Comparison of ENCODE assay signal across 9 mouse cellular contexts in the genomic region with DNA sequence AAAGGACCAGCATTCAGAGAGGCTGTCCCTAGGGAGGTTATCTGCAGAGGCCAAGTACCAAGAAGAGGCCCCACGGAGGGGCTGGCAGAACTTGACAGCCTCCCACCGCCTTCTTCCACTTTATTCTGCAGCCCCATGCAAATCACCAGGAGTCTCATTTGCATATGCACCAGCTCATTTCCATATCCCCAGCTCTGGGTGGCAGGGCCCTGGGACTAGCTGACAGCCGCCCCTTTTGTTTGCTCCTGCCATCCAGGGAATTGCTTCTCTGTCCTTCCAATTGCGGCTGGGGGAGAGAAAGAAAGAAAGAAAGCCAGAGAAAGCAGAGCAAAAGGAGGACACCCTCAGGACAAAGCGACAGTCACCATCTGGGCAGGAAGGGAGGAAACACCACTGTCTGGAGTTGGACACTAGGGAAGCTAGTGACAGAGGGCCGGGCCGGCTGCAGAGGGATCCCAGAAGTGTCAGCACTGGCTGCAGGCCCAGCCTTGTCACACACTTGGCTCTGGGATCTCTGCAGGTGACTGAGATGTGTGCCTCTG.
DNase-seq lines count a peak whose midpoint lies in the region; ATAC-seq and TF ChIP-seq lines count a peak whose summit lies in the region.
"Had no signal": no experiment of that assay in that cellular context is flagged by ENCODE, and none has a peak within 500 bp of the region (broad histone marks: within the 10 kb centered on the region; RNA-seq: fewer than 3 reads in every experiment).

No protein-coding gene starts in this region.

- no peaks in the 10 kb centered on the region for H3K27me3 ChIP-seq in lung, embryonic 16.5 days (ENCODE audit: control insufficient read depth, insufficient read depth, low read depth, low read length)
- H3K27me3 ChIP-seq in limb, embryonic 13.5 days: no peaks in the 10 kb centered on the region
- H3K27me3 ChIP-seq in neural tube, embryonic 15.5 days (replicated peaks): no peaks in the 10 kb centered on the region

- H3K36me3 ChIP-seq in lung, embryonic 16.5 days (ENCODE audit: control insufficient read depth, insufficient read depth, low read length): no peaks in the 10 kb centered on the region
- no peaks in the 10 kb centered on the region for H3K36me3 ChIP-seq in limb, embryonic 13.5 days
- no peaks in the 10 kb centered on the region for H3K36me3 ChIP-seq in neural tube, embryonic 15.5 days

- no peak overlapping the region for H3K4me3 ChIP-seq in lung, embryonic 16.5 days (ENCODE audit: low read length)
- no peak overlapping the region for H3K4me3 ChIP-seq in lung, adult 2 months (replicated peaks; ENCODE audit: extremely low read depth, low read depth, low read length)
- no peak overlapping the region for H3K4me3 ChIP-seq in limb, embryonic 13.5 days
- H3K4me3 ChIP-seq in neural tube, embryonic 15.5 days (replicated peaks): no peak overlapping the region

- H3K9ac ChIP-seq in lung, embryonic 16.5 days (ENCODE audit: low read length): no peak overlapping the region
- 0 out of 2 replicates have a peak overlapping the region, but pooled peaks have one; percentile 19 for H3K9ac ChIP-seq in limb, embryonic 13.5 days
- H3K9ac ChIP-seq in neural tube, embryonic 15.5 days (replicated peaks): no peak overlapping the region

- DNase-seq in cerebellum, postnatal 10 days: peak; percentile 51 to 65
- no peak for DNase-seq in lung, adult 2 months
- no peak for DNase-seq in lung, adult 18-20 months
- DNase-seq: adrenal gland, postnatal 36 days had no signal

- peaks cover 4% of the 10 kb centered on the region; the same call in 1 of the 2 replicates for H3K4me1 ChIP-seq in lung, embryonic 16.5 days (replicated peaks; ENCODE audit: control insufficient read depth, insufficient read depth, low read length)
- no peaks in the 10 kb centered on the region for H3K4me1 ChIP-seq in lung, adult 2 months (ENCODE audit: control insufficient read depth, insufficient read depth, low read length)
- peaks cover 16% of the 10 kb centered on the region for H3K4me1 ChIP-seq in limb, embryonic 13.5 days
- peaks cover 17% of the 10 kb centered on the region for H3K4me1 ChIP-seq in neural tube, embryonic 15.5 days

- H3K27ac ChIP-seq in lung, embryonic 16.5 days (ENCODE audit: low read length): no peak overlapping the region
- H3K27ac ChIP-seq in limb, embryonic 13.5 days: no peak overlapping the region
- H3K27ac ChIP-seq in neural tube, embryonic 15.5 days (replicated peaks): peak overlapping the region; percentile 46

- TF ChIP-seq CTCF in lung, adult 2 months (IDR thresholded peaks at IDR 0.05; ENCODE audit: insufficient read depth, low read length): no peak

- no peak overlapping the region for H3K4me2 ChIP-seq in lung, embryonic 16.5 days (ENCODE audit: low read depth, low read length)
- H3K4me2 ChIP-seq in limb, embryonic 13.5 days (replicated peaks): no peak overlapping the region
- H3K4me2 ChIP-seq in neural tube, embryonic 15.5 days: no peak overlapping the region

- ATAC-seq in cerebellum, adult (ENCODE audit: insufficient number of reproducible peaks, low FRiP score, low TSS enrichment): no peak
- 0 out of 2 replicates have a peak, but pooled peaks have one; percentile 28 for ATAC-seq in lung, embryonic 16.5 days (ENCODE audit: low read depth)
- ATAC-seq in limb, embryonic 13.5 days (ENCODE audit: low FRiP score, low read depth): no peak
- ATAC-seq in neural tube, embryonic 15.5 days (ENCODE audit: low FRiP score): peak; percentile 74; the same call in 1 of the 2 replicates
- no peak for ATAC-seq in granulocyte monocyte progenitor cell, adult 5-6 weeks (replicated peaks; ENCODE audit: poor library complexity, severe bottlenecking)

- H3K9me3 ChIP-seq in lung, embryonic 16.5 days (ENCODE audit: control insufficient read depth, low read length): no peaks in the 10 kb centered on the region
- no peaks in the 10 kb centered on the region for H3K9me3 ChIP-seq in limb, embryonic 13.5 days
- no peaks in the 10 kb centered on the region for H3K9me3 ChIP-seq in neural tube, embryonic 15.5 days (replicated peaks)

- no peak for TF ChIP-seq POLR2A in lung, adult 2 months (IDR thresholded peaks at IDR 0.05; ENCODE audit: borderline replicate concordance, extremely low read depth, low read depth, low read length)

- 13% methylated on average over 7 of the region's 7 CpGs for whole genome bisulfite sequencing in lung, embryonic 16.5 days
- 40% methylated on average over 7 of the region's 7 CpGs for WGBS in lung, adult 2 months
- WGBS in limb, embryonic 13.5 days: 24% methylated on average over 7 of the region's 7 CpGs
- 9% methylated on average over 7 of the region's 7 CpGs for WGBS in neural tube, embryonic 15.5 days

Comparison
In these comparisons a context has a peak if more than half of its experiments do, and no peak if none do; other contexts are left out.
1. DNase-seq: peak in cerebellum, postnatal 10 days (2 of 2); none in lung, adult 2 months (single experiment) and lung, adult 18-20 months (0 of 2).
2. ATAC-seq: peak in lung, embryonic 16.5 days (single experiment) and neural tube, embryonic 15.5 days (single experiment); none in cerebellum, adult (single experiment), limb, embryonic 13.5 days (single experiment) and granulocyte monocyte progenitor cell, adult 5-6 weeks (single experiment).